Mouse (Mus musculus): Measurements from ENCODE around the gene Slc38a4. TPM values are rescaled to one million over a fixed set of nuclear protein-coding genes. Genes with fewer than 3 reads are reported as not detected.

Slc38a4 gene
- polyA plus RNA-seq, 1 experiment from 2014 or later: 20.5 TPM

DNA sequence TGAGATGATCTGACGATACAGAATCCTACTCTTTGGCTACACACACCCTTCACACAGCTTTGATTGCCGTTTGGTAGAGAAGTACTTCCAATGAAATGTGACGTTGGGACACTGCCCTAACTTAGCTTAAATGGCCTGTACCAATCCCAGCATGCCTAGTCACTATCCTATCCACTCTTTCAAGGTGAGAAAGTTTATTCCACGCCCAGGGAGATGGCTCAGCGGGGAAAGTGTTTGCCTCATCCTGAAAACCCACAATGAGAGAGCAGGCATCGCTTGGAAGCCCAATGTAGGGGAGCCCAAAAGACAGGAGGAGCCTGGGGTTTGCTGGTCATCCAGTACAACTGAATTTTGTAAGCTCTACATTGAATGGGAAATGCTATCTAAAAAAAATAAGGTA is 4.8 kb upstream of the Slc38a4 start:
- H3K9ac ChIP-seq (ENCODE audit: low read length): no peak overlapping the region
- H3K4me3 ChIP-seq (ENCODE audit: low read depth, low read length): no peak overlapping the region
- no peak overlapping the region for H3K27ac ChIP-seq (ENCODE audit: low read depth, low read length)
- DNase-seq (ENCODE audit: low spot score) (no peak), ATAC-seq (replicated peaks; ENCODE audit: low FRiP score) (no peak)
- no peaks in the 10 kb centered on the region for H3K27me3 ChIP-seq (ENCODE audit: control insufficient read depth, insufficient read depth, low read length)
- no peak overlapping the region for H3K4me2 ChIP-seq (ENCODE audit: low read depth, low read length, severe bottlenecking)
- H3K4me1 ChIP-seq (replicated peaks; ENCODE audit: control insufficient read depth, insufficient read depth, low read length): no peaks in the 10 kb centered on the region
- 92% methylated on average over 6 of the region's 6 CpGs for WGBS
- H3K36me3 ChIP-seq (ENCODE audit: control insufficient read depth, insufficient read depth, low read length): no peaks in the 10 kb centered on the region
- H3K9me3 ChIP-seq (ENCODE audit: control insufficient read depth, low read length): no peaks in the 10 kb centered on the region

DNA sequence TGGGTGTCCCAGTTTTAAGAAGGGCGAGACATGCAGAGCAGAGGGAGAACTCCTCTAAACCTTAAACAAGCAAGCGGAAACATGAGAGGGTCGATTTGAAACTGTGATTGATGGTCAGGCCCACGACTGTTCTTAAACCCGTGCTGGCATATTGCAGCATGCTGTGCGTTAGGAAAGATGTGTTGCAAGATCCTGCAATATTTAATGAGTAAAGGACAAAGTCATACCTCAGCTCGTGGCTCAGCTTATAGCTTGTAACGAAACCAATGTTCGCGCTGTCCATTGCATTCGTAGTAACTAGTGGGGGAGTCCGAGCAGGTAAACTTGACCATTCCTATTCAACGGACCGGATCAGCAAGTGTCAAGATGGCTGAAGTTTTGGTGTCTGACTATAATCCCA is 4.3 kb upstream of the Slc38a4 start:
- 93% methylated on average over 14 of the region's 14 CpGs for WGBS
- no peak overlapping the region for H3K4me2 ChIP-seq (ENCODE audit: low read depth, low read length, severe bottlenecking)
- ATAC-seq (replicated peaks; ENCODE audit: low FRiP score): no peak
- no peak overlapping the region for H3K9ac ChIP-seq (ENCODE audit: low read length)
- H3K27ac ChIP-seq (ENCODE audit: low read depth, low read length): no peak overlapping the region
- no peaks in the 10 kb centered on the region for H3K36me3 ChIP-seq (ENCODE audit: control insufficient read depth, insufficient read depth, low read length)
- no peaks in the 10 kb centered on the region for H3K4me1 ChIP-seq (replicated peaks; ENCODE audit: control insufficient read depth, insufficient read depth, low read length)
- H3K4me3 ChIP-seq (ENCODE audit: low read depth, low read length): no peak overlapping the region
- DNase-seq (ENCODE audit: low spot score): no peak
- no peaks in the 10 kb centered on the region for H3K27me3 ChIP-seq (ENCODE audit: control insufficient read depth, insufficient read depth, low read length)
- no peaks in the 10 kb centered on the region; the same call in 1 of the 2 replicates for H3K9me3 ChIP-seq (ENCODE audit: control insufficient read depth, low read length)

DNA sequence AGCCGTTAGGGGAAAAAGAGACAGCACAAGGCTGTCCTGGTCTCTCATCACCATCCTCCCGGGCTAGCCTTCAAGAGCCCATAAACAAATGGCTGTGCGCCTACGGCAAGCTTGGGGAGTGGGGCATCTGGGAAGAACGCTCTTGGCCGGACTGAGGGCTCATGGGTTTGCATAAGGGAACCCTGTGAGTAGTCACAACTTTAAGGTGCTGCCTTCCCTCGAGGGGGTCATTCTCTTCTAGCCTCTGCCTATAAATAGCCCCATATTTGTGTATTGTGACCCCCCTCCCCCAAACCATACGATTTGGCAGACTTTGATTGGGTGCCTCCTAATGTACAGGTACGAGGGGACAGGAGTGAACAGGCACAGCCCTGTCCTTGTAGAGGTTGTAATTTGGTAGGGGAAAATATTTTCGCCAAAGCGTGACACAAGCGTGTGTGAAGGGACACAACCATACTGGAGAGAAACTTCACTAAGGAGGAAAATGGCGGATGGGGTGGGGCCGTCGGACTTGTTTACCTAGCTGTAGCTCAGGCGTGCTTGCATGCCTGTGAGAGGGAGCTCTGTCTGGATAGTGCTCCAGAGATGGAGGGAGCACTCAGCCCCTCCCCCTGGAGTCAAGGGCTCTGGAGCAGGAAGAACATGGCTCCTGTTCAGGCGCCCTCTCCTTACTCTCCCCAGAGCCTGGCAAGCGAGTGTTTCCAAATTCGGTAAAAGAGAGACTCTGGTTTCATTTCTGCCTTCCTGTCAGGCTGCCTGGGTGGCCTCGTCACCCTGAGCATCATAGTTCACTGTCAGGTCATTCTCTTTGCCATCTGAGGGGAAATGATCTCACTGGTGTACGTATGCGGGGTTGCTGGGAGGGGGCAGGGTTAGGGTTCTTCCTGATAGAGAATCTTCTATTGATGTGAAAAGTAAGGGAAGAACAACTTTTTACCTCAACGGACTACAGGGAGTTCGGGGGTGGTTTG is 3.6 kb upstream of the Slc38a4 start:
- no peaks in the 10 kb centered on the region for H3K27me3 ChIP-seq (ENCODE audit: control insufficient read depth, insufficient read depth, low read length)
- H3K4me3 ChIP-seq (ENCODE audit: low read depth, low read length): no peak overlapping the region
- no peak for DNase-seq (ENCODE audit: low spot score)
- no peaks in the 10 kb centered on the region for H3K36me3 ChIP-seq (ENCODE audit: control insufficient read depth, insufficient read depth, low read length)
- no peak overlapping the region for H3K27ac ChIP-seq (ENCODE audit: low read depth, low read length)
- no peak overlapping the region for H3K9ac ChIP-seq (ENCODE audit: low read length)
- no peak for ATAC-seq (replicated peaks; ENCODE audit: low FRiP score)
- H3K4me1 ChIP-seq (replicated peaks; ENCODE audit: control insufficient read depth, insufficient read depth, low read length): no peaks in the 10 kb centered on the region
- no peak overlapping the region for H3K4me2 ChIP-seq (ENCODE audit: low read depth, low read length, severe bottlenecking)
- H3K9me3 ChIP-seq (ENCODE audit: control insufficient read depth, low read length): no peaks in the 10 kb centered on the region; the same call in 1 of the 2 replicates
- WGBS: 90% methylated on average over 24 of the region's 24 CpGs

DNA sequence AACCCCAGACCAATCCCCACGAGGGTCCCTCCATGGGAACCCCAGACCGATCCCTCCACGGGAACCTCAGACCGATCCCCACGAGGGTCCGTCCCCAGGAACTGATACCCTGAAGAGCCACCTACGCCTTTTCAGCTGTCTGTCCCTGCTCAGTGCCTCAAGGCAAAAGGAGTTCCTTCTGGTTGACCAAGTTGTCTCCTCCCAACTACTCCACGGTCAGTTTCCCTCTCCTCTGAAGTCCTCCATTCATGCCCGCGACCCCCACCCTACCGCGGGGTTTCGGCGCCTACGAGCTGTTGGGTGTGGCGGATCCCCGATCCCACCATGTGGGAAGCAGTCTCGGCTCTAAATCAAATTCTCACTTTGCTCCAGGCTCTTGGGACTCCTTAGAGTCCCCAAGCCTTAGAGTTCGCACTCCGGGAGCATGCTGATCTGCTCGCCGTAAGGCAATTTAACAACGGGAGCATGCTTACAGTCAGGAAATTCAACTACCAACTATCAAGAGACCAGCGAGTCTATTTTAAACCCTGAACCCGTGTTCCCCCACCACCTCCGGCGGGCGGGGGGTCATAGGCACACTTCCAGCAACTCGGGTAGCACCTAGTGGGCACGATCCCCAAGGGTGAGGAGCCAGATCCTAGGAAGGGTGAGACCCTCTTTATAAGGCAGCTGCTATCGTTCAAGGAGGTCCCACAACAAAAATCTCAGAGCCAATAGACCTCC is 828 bp downstream of the Slc38a4 start:
- no peaks in the 10 kb centered on the region for H3K36me3 ChIP-seq (ENCODE audit: control insufficient read depth, insufficient read depth, low read length)
- H3K27ac ChIP-seq (ENCODE audit: low read depth, low read length): no peak overlapping the region
- DNase-seq (ENCODE audit: low spot score): no peak
- H3K9ac ChIP-seq (ENCODE audit: low read length): peak overlapping the region; percentile 24; the same call in 1 of the 2 replicates
- no peaks in the 10 kb centered on the region; the same call in 1 of the 2 replicates for H3K9me3 ChIP-seq (ENCODE audit: control insufficient read depth, low read length)
- no peak for ATAC-seq (replicated peaks; ENCODE audit: low FRiP score)
- H3K4me2 ChIP-seq (ENCODE audit: low read depth, low read length, severe bottlenecking): peak overlapping the region; percentile 43
- peak overlapping the region; percentile 29 for H3K4me3 ChIP-seq (ENCODE audit: low read depth, low read length)
- 48% methylated on average over 31 of the region's 31 CpGs for WGBS
- no peaks in the 10 kb centered on the region for H3K4me1 ChIP-seq (replicated peaks; ENCODE audit: control insufficient read depth, insufficient read depth, low read length)
- H3K27me3 ChIP-seq (ENCODE audit: control insufficient read depth, insufficient read depth, low read length): no peaks in the 10 kb centered on the region

DNA sequence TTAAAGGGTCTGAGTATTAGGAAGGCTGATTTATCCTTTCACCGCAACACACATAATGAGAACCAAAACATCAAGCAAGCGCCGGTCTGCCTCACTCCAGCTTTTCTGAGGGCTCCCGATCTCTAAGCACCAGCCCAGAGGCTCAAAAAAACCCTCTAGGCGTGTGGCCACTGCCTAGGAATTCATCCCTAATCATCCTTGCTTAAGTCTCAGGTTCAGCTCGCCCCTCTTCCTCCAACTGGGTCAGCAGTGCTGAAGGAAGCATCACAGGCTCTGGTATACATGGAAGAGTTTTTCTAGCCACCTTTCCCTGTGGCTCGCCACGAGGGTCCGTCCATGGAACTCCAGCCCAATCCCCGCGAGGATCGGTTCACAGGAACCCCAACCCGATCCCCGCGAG is 1.6 kb downstream of the Slc38a4 start:
- Histone ChIP-seq H3K27ac (ENCODE audit: low read depth, low read length) (no peak overlapping the region), H3K4me2 (ENCODE audit: low read depth, low read length, severe bottlenecking) (peak overlapping the region; percentile 43), H3K4me1 (replicated peaks; ENCODE audit: control insufficient read depth, insufficient read depth, low read length) (no peaks in the 10 kb centered on the region), H3K9ac (ENCODE audit: low read length) (no peak overlapping the region), H3K36me3 (ENCODE audit: control insufficient read depth, insufficient read depth, low read length) (no peaks in the 10 kb centered on the region), H3K4me3 (ENCODE audit: low read depth, low read length) (peak overlapping the region; percentile 29), H3K27me3 (ENCODE audit: control insufficient read depth, insufficient read depth, low read length) (no peaks in the 10 kb centered on the region), H3K9me3 (ENCODE audit: control insufficient read depth, low read length) (no peaks in the 10 kb centered on the region; the same call in 1 of the 2 replicates)
- ATAC-seq (replicated peaks; ENCODE audit: low FRiP score): no peak
- 56% methylated on average over 15 of the region's 15 CpGs for WGBS
- DNase-seq (ENCODE audit: low spot score): no peak

DNA sequence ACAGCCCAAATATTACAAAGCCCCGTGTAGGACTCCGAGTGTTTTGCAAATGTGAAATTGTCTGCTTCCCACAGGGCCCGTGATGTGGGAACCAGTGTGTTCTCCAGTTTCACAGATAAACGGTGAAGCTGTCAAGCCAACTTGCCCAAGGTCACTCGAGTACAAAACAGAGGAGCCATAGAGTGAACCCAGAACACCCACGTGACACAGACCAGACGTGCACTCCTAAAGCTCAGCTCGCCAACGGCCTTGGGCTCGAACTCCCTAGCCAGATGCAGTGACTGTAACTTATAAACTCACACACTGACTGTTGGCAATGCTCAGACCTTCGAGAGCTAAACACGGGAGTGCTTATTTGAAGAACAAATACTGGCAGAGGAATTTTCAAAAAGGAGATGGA is 5.3 kb downstream of the Slc38a4 start:
- H3K9me3 ChIP-seq (ENCODE audit: control insufficient read depth, low read length): no peaks in the 10 kb centered on the region; the same call in 1 of the 2 replicates
- no peak overlapping the region for H3K27ac ChIP-seq (ENCODE audit: low read depth, low read length)
- H3K4me3 ChIP-seq (ENCODE audit: low read depth, low read length): no peak overlapping the region
- H3K9ac ChIP-seq (ENCODE audit: low read length): no peak overlapping the region
- DNase-seq (ENCODE audit: low spot score) (no peak), ATAC-seq (replicated peaks; ENCODE audit: low FRiP score) (no peak)
- H3K36me3 ChIP-seq (ENCODE audit: control insufficient read depth, insufficient read depth, low read length): no peaks in the 10 kb centered on the region
- no peak overlapping the region for H3K4me2 ChIP-seq (ENCODE audit: low read depth, low read length, severe bottlenecking)
- no peaks in the 10 kb centered on the region for H3K27me3 ChIP-seq (ENCODE audit: control insufficient read depth, insufficient read depth, low read length)
- no peaks in the 10 kb centered on the region for H3K4me1 ChIP-seq (replicated peaks; ENCODE audit: control insufficient read depth, insufficient read depth, low read length)
- WGBS: 79% methylated on average over 12 of the region's 12 CpGs

DNA sequence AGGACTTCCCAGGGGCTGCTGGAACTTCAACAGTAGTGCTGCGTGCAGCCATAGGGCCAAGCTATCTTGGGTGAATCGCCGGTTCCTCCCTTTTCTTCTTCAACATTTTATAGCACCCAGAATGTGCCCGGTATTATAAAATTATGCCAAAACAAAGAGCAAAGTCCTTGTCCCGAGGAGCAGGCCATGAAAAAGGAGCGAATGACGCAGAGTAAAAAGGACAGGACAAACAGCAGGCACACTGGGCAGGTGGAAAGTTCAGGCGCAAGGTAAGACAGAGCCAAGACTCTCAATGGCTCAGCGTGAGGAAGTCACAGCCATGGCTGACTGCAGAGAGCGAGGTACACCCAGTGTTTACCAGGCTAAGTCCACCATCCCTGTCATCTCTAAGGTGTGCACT is 5.7 kb downstream of the Slc38a4 start:
- Histone ChIP-seq H3K4me3 (ENCODE audit: low read depth, low read length) (no peak overlapping the region), H3K4me2 (ENCODE audit: low read depth, low read length, severe bottlenecking) (no peak overlapping the region), H3K27ac (ENCODE audit: low read depth, low read length) (no peak overlapping the region), H3K27me3 (ENCODE audit: control insufficient read depth, insufficient read depth, low read length) (no peaks in the 10 kb centered on the region), H3K4me1 (replicated peaks; ENCODE audit: control insufficient read depth, insufficient read depth, low read length) (no peaks in the 10 kb centered on the region), H3K36me3 (ENCODE audit: control insufficient read depth, insufficient read depth, low read length) (no peaks in the 10 kb centered on the region), H3K9ac (ENCODE audit: low read length) (no peak overlapping the region), H3K9me3 (ENCODE audit: control insufficient read depth, low read length) (no peaks in the 10 kb centered on the region; the same call in 1 of the 2 replicates)
- DNase-seq (ENCODE audit: low spot score) (no peak), ATAC-seq (replicated peaks; ENCODE audit: low FRiP score) (no peak)
- WGBS: 67% methylated on average over 10 of the region's 10 CpGs

DNA sequence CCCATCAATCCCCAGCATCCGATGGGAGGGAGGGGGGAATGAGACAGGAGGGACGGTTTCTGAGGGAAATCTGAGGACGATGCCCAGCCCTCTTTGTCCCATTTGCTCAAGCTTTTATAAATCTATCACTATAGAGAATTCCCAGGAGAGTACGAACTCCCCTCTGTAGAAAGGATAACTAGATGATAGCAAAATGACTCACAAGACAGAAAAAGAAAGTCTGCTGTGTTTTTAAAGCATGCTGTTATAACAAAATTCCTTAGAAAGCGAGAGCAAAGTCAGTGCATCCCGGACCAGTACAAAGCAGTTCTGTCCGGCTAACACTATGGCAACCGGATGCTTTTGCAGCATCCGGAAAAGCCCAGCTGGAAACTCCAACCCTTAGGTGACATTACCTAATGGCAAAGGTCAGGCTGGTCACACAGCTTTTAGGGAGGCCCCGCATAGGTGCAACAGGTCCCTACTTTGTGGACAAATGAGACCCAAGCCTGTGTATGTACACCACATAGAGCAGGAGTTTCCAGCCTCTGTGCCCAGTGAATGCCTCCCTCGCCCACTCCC is 6.4 kb downstream of the Slc38a4 start:
- Histone ChIP-seq H3K36me3 (ENCODE audit: control insufficient read depth, insufficient read depth, low read length) (no peaks in the 10 kb centered on the region), H3K9me3 (ENCODE audit: control insufficient read depth, low read length) (no peaks in the 10 kb centered on the region), H3K27ac (ENCODE audit: low read depth, low read length) (no peak overlapping the region), H3K4me1 (replicated peaks; ENCODE audit: control insufficient read depth, insufficient read depth, low read length) (no peaks in the 10 kb centered on the region), H3K4me2 (ENCODE audit: low read depth, low read length, severe bottlenecking) (no peak overlapping the region), H3K9ac (ENCODE audit: low read length) (no peak overlapping the region), H3K4me3 (ENCODE audit: low read depth, low read length) (no peak overlapping the region), H3K27me3 (ENCODE audit: control insufficient read depth, insufficient read depth, low read length) (no peaks in the 10 kb centered on the region)
- WGBS: 62% methylated on average over 11 of the region's 11 CpGs
- ATAC-seq (replicated peaks; ENCODE audit: low FRiP score) (no peak), DNase-seq (ENCODE audit: low spot score) (no peak)
